Mouse (Mus musculus) heart, adult 2 months (tissue): ENCODE results near the gene Tmem51. TPM values are rescaled to one million over a fixed set of nuclear protein-coding genes. Genes with fewer than 3 reads are reported as not detected.

ENCODE experiments used
- DNase-seq, 2 experiments: peaks; one replicate each; pipeline ENCODE4 v3.0.0; 2021
- H3K27ac ChIP-seq: fragments of 200-600 bp; 2 replicates; pipeline ENCODE4 v1.8.1; 2022
- H3K27me3 ChIP-seq: fragments of 200-500 bp; 2 replicates; pipeline ENCODE4 v1.6.1; 2012; ENCODE audit warnings: mild to moderate bottlenecking, low read length, inconsistent platforms, mixed read lengths; ENCODE audit not compliant: control insufficient read depth, insufficient read depth
- H3K36me3 ChIP-seq: fragments of 200-500 bp; 2 replicates; pipeline ENCODE4 v1.6.1; 2012; ENCODE audit warnings: low read length, inconsistent platforms; ENCODE audit not compliant: control insufficient read depth, insufficient read depth
- H3K4me1 ChIP-seq: fragments of 200-500 bp; 2 replicates; pipeline ENCODE4 v1.6.1; 2011; ENCODE audit warnings: low read length; ENCODE audit not compliant: control insufficient read depth, insufficient read depth
- H3K4me3 ChIP-seq: fragments of 200-600 bp; 2 replicates; pipeline ENCODE4 v1.8.1; 2022
- H3K79me2 ChIP-seq: fragments of 200-500 bp; replicated peaks from 2 replicates; pipeline ENCODE4 v1.6.1; 2012; ENCODE audit warnings: mild to moderate bottlenecking, inconsistent platforms, low read length, moderate library complexity, mixed read lengths; ENCODE audit not compliant: control insufficient read depth, insufficient read depth
- H3K9ac ChIP-seq: fragments of 200-500 bp; 2 replicates; pipeline ENCODE4 v1.6.1; 2012; ENCODE audit warnings: low read depth, mild to moderate bottlenecking, control low read depth, inconsistent platforms, low read length, mixed read lengths
- CTCF ChIP-seq: fragments of 200-600 bp; IDR thresholded peaks from 2 replicates; pipeline ENCODE4 v1.8.1; 2022; ENCODE audit warnings: antibody characterized with exemption, mild to moderate bottlenecking, moderate library complexity
- EP300 ChIP-seq: fragments of 200-500 bp; IDR thresholded peaks from 2 replicates; pipeline ENCODE4 v1.6.1; 2011; ENCODE audit warnings: low read depth, low read length, control low read depth; ENCODE audit not compliant: insufficient read depth
- POLR2A ChIP-seq: fragments of 200-500 bp; IDR thresholded peaks from 2 replicates; pipeline ENCODE4 v1.6.1; 2011; ENCODE audit warnings: mild to moderate bottlenecking, low read depth, low read length, control low read depth; ENCODE audit not compliant: insufficient read depth
- WGBS: fragments of 180-500 bp; shearing (Covaris S2); methylation state at CpG from one replicate; pipeline ENCODE4 v1.1.7; 2018; 5-methylcytosine and 5-hydroxymethylcytosine counted together
- intact Hi-C: fragments of 180-260 bp; cut with DNase I; formaldehyde crosslinking; loops from one replicate; pipeline ENCODE4 v1.15.1; 2025
- polyA plus RNA-seq: library from polyadenylated mRNA; depleted of rRNA; stranded (reverse); fragments of >200 nt; gene quantifications from 2 replicates; pipeline ENCODE4 v1.2.3, GENCODE M21; 2012
- total RNA-seq, 2 experiments: library from RNA; stranded (reverse); gene quantifications; 2 replicates each; pipeline ENCODE4 v1.2.3; 2021

The Tmem51 gene
- total and polyA plus RNA-seq, 3 experiments: 5.5 to 13.1 (median 6.0) TPM

GRCm38 (mm10) chr4:142118522-142118921 lies 34.4 kb upstream of the Tmem51 start:
- WGBS: 87% methylated on average over 7 of the region's 7 CpGs
- intact Hi-C loops: no loop called here

GRCm38 (mm10) chr4:142117993-142118392 lies 33.9 kb upstream of the Tmem51 start:
- no peak overlapping the region for H3K4me3 ChIP-seq
- DNase-seq: no peak
- WGBS: 89% methylated on average over 12 of the region's 12 CpGs
- H3K79me2 ChIP-seq: no peaks in the 10 kb centered on the region
- no peak overlapping the region for H3K27ac ChIP-seq
- H3K27me3 ChIP-seq: no peaks in the 10 kb centered on the region
- H3K36me3 ChIP-seq: no peaks in the 10 kb centered on the region
- intact Hi-C loops: no loop called here
- H3K4me1 ChIP-seq: no peaks in the 10 kb centered on the region
- no peak overlapping the region for H3K9ac ChIP-seq
- no peak for TF ChIP-seq POLR2A
- TF ChIP-seq CTCF: no peak
- no peak for TF ChIP-seq EP300

More at GRCm38 (mm10) chr4:142118522-142118921, 34.4 kb upstream of the Tmem51 start:
- Histone ChIP-seq H3K79me2 (no peaks in the 10 kb centered on the region), H3K27ac (no peak overlapping the region), H3K4me1 (no peaks in the 10 kb centered on the region), H3K36me3 (no peaks in the 10 kb centered on the region), H3K9ac (no peak overlapping the region), H3K27me3 (no peaks in the 10 kb centered on the region), H3K4me3 (no peak overlapping the region)
- DNase-seq: no peak
- TF ChIP-seq EP300: no peak
- TF ChIP-seq CTCF: no peak
- TF ChIP-seq POLR2A: no peak

- Histone ChIP-seq H3K4me3 (no peak overlapping the region), H3K36me3 (no peaks in the 10 kb centered on the region), H3K79me2 (no peaks in the 10 kb centered on the region), H3K27me3 (no peaks in the 10 kb centered on the region), H3K4me1 (no peaks in the 10 kb centered on the region), H3K9ac (no peak overlapping the region), H3K27ac (no peak overlapping the region)
- peak; percentile 18 to 53 for DNase-seq
- intact Hi-C loops: loop anchor here (1.0 kb wide), 1 partner anchor 31 kb away; no protein-coding TSS in a partner anchor
- 33% methylated on average over 8 of the region's 8 CpGs for WGBS
- TF ChIP-seq CTCF (peak; percentile 89), EP300 (peak; percentile 57; the same call in 1 of the 2 replicates), POLR2A (no peak)
These were observed 29.2 kb upstream of the Tmem51 start for GRCm38 (mm10) chr4:142113306-142113705.

GRCm38 (mm10) chr4:142103081-142103671 lies 19.1 kb upstream of the Tmem51 start:
- no peak overlapping the region for H3K9ac ChIP-seq
- H3K79me2 ChIP-seq: no peaks in the 10 kb centered on the region
- no peak for DNase-seq
- no peaks in the 10 kb centered on the region for H3K36me3 ChIP-seq
- intact Hi-C loops: no loop called here
- peaks cover 7% of the 10 kb centered on the region for H3K4me1 ChIP-seq
- no peak overlapping the region for H3K27ac ChIP-seq
- WGBS: 32% methylated on average over 12 of the region's 12 CpGs
- H3K4me3 ChIP-seq: no peak overlapping the region
- H3K27me3 ChIP-seq: no peaks in the 10 kb centered on the region
- no peak for TF ChIP-seq CTCF
- no peak for TF ChIP-seq POLR2A
- no peak for TF ChIP-seq EP300

- H3K4me3 ChIP-seq: no peak overlapping the region
- WGBS: 4% methylated on average over 8 of the region's 8 CpGs
- peak overlapping the region; percentile 64 for H3K27ac ChIP-seq
- H3K4me1 ChIP-seq: peaks cover 14% of the 10 kb centered on the region
- no peaks in the 10 kb centered on the region for H3K79me2 ChIP-seq
- no peak overlapping the region for H3K9ac ChIP-seq
- intact Hi-C loops: loop anchor here (1.0 kb wide), 2 partner anchors 15 to 93 kb away; no protein-coding TSS in a partner anchor
- H3K36me3 ChIP-seq: no peaks in the 10 kb centered on the region
- H3K27me3 ChIP-seq: no peaks in the 10 kb centered on the region
- DNase-seq: peak; percentile 81 to 85
- TF ChIP-seq CTCF (peak; percentile 95), POLR2A (no peak), EP300 (0 out of 2 replicates have a peak, but pooled peaks have one; percentile 55)
These were observed 14.2 kb upstream of the Tmem51 start for GRCm38 (mm10) chr4:142098303-142098702.

GRCm38 (mm10) chr4:142097871-142098270 lies 13.8 kb upstream of the Tmem51 start:
- 11% methylated on average over 5 of the region's 5 CpGs for WGBS
- Histone ChIP-seq H3K4me3 (no peak overlapping the region), H3K36me3 (no peaks in the 10 kb centered on the region), H3K27me3 (no peaks in the 10 kb centered on the region), H3K27ac (peak overlapping the region; percentile 64), H3K9ac (no peak overlapping the region), H3K4me1 (peaks cover 12% of the 10 kb centered on the region), H3K79me2 (no peaks in the 10 kb centered on the region)
- DNase-seq: peak; percentile 70 to 85
- TF ChIP-seq POLR2A: no peak
- no peak; the same call in 1 of the 2 replicates for TF ChIP-seq EP300
- no peak for TF ChIP-seq CTCF
- intact Hi-C loops: loop anchor here (1.0 kb wide), 2 partner anchors 15 to 93 kb away; no protein-coding TSS in a partner anchor
